Mouse (Mus musculus): Measurements from ENCODE around the gene Adcyap1r1. TPM values are rescaled to one million over a fixed set of nuclear protein-coding genes. Genes with fewer than 3 reads are reported as not detected.

Adcyap1r1 gene
- polyA plus RNA-seq, 1 experiment from 2014 or later = 4.2 TPM

DNA sequence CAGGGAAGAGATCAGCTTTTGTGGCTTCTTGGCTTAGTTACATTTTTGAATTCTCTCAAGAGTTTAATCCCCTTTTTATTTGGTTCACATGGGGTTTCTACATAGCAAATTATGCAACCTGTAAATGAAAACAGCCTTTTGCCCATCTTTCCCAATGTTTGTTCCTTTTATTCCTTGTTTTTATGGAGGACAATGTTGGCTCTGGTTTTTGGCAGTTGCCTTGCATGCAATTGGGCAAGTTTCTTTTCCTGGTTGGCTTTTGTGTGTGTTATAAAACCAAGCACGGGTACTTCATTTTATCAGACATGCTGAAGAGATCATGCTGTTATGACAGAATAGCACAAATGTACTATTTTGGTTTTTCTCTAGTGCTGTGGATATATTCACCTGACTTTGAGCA, 30.7 kb downstream of the Adcyap1r1 start:
- H3K4me3 ChIP-seq (ENCODE audit: control insufficient read depth in 1 of 2, insufficient read depth in 1 of 2, low read depth in 1 of 2, low read length in 2 of 2) = no peak overlapping the region
- no peaks in the 10 kb centered on the region for H3K9me3 ChIP-seq (ENCODE audit: control insufficient read depth, low read length)
- peaks cover 3 to 4% of the 10 kb centered on the region in 2 experiments; a peak in 2 of 4 replicates for H3K4me1 ChIP-seq (ENCODE audit: control insufficient read depth in 2 of 2, insufficient read depth in 2 of 2, low read length in 2 of 2)
- H3K36me3 ChIP-seq (ENCODE audit: control insufficient read depth, insufficient read depth, low read length) = no peaks in the 10 kb centered on the region
- no peaks in the 10 kb centered on the region for H3K27me3 ChIP-seq (ENCODE audit: control insufficient read depth, insufficient read depth, low read length)
- 84% methylated on average over 1 of the region's 1 CpGs for WGBS
- H3K4me2 ChIP-seq (ENCODE audit: low read length) = no peak overlapping the region
- H3K27ac ChIP-seq (replicated peaks in 1 of 2; ENCODE audit: control insufficient read depth in 1 of 2, insufficient read depth in 1 of 2, low read depth in 2 of 2, low read length in 2 of 2) = no peak overlapping the region
- no peak for ATAC-seq (ENCODE audit: insufficient number of reproducible peaks, insufficient read depth, low FRiP score, low read depth)
- no peak overlapping the region for H3K9ac ChIP-seq (ENCODE audit: low read length)

DNA sequence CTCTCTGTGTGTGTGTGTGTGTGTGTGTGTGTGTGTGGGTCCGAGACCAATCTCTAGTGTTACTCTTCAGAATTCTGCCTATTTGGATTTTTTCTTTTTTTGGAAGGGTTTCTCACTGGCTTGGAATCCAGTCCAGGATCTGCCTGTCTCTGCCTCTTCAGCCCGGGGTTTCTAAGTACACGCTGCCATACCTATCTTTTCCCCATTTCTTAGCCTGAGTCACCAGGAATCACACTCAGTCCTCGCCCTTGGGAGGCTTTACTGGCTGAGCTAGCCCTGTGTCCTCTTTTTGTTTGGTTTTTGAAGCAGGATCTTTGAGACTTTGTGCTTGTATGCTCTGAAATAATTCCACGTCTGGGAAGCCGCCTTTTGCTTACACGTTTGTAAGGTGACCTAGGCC, 31.6 kb downstream of the Adcyap1r1 start:
- Histone ChIP-seq H3K27me3 (ENCODE audit: control insufficient read depth, insufficient read depth, low read length) (no peaks in the 10 kb centered on the region), H3K4me3 (ENCODE audit: control insufficient read depth in 1 of 2, insufficient read depth in 1 of 2, low read depth in 1 of 2, low read length in 2 of 2) (no peak overlapping the region), H3K27ac (replicated peaks in 1 of 2; ENCODE audit: control insufficient read depth in 1 of 2, insufficient read depth in 1 of 2, low read depth in 2 of 2, low read length in 2 of 2) (no peak overlapping the region), H3K9me3 (ENCODE audit: control insufficient read depth, low read length) (no peaks in the 10 kb centered on the region), H3K36me3 (ENCODE audit: control insufficient read depth, insufficient read depth, low read length) (no peaks in the 10 kb centered on the region), H3K4me1 (ENCODE audit: control insufficient read depth in 2 of 2, insufficient read depth in 2 of 2, low read length in 2 of 2) (peaks cover 7 to 9% of the 10 kb centered on the region in 2 experiments; a peak in 3 of 4 replicates), H3K9ac (ENCODE audit: low read length) (no peak overlapping the region), H3K4me2 (ENCODE audit: low read length) (no peak overlapping the region)
- WGBS = 74% methylated on average over 7 of the region's 7 CpGs
- ATAC-seq (ENCODE audit: insufficient number of reproducible peaks, insufficient read depth, low FRiP score, low read depth) = no peak

DNA sequence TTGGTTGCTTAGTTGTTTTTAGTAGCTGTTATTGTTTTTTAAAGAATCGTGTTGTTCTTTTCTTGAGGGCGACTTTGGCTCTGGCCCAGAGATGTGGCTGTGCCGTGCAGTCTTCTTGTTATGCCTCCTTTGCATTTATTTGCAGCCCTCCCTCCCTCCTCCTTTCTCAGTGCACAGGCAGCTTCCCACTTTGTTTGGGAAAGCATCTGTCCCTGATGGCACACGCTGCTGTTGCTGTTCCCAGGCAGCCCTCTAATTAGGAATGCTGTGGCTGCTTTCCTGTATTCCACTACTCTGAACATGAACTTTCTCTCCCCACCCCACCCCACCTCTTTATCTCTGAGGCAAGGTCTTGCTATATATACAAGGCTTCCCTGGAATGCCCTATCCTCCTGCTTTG, 32.4 kb downstream of the Adcyap1r1 start:
- no peak overlapping the region for H3K4me2 ChIP-seq (ENCODE audit: low read length)
- H3K27ac ChIP-seq (replicated peaks in 1 of 2; ENCODE audit: control insufficient read depth in 1 of 2, insufficient read depth in 1 of 2, low read depth in 2 of 2, low read length in 2 of 2) = no peak overlapping the region
- H3K4me3 ChIP-seq (ENCODE audit: control insufficient read depth in 1 of 2, insufficient read depth in 1 of 2, low read depth in 1 of 2, low read length in 2 of 2) = no peak overlapping the region
- no peaks in the 10 kb centered on the region for H3K27me3 ChIP-seq (ENCODE audit: control insufficient read depth, insufficient read depth, low read length)
- no peaks in the 10 kb centered on the region for H3K9me3 ChIP-seq (ENCODE audit: control insufficient read depth, low read length)
- H3K36me3 ChIP-seq (ENCODE audit: control insufficient read depth, insufficient read depth, low read length) = no peaks in the 10 kb centered on the region
- ATAC-seq (ENCODE audit: insufficient number of reproducible peaks, insufficient read depth, low FRiP score, low read depth) = no peak
- 52% methylated on average over 4 of the region's 4 CpGs for WGBS
- no peak overlapping the region for H3K9ac ChIP-seq (ENCODE audit: low read length)
- peaks cover 7 to 9% of the 10 kb centered on the region in 2 experiments; a peak in 3 of 4 replicates for H3K4me1 ChIP-seq (ENCODE audit: control insufficient read depth in 2 of 2, insufficient read depth in 2 of 2, low read length in 2 of 2)

DNA sequence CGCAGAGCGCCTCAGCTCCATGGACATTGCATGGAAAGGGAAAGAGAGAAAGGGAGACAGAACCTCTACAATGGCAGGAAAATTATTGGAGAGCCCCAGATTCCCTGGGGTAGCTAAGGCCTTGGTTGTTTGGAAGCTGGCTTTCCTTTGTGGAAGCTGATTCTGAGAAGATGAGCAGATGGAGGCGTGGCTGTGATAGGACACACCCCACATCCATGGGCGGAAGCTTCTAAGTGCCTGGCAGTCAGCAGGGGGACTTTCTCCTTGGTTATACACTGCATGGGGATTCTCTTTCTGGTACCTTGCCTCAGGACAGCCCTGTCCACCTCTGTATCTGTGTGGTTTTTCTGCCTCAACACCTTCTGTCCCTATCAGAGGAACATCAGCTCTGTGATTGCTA, 33.4 kb downstream of the Adcyap1r1 start:
- Histone ChIP-seq H3K4me2 (ENCODE audit: low read length) (no peak overlapping the region), H3K27me3 (ENCODE audit: control insufficient read depth, insufficient read depth, low read length) (no peaks in the 10 kb centered on the region), H3K9me3 (ENCODE audit: control insufficient read depth, low read length) (no peaks in the 10 kb centered on the region), H3K4me1 (ENCODE audit: control insufficient read depth in 2 of 2, insufficient read depth in 2 of 2, low read length in 2 of 2) (peaks cover 7 to 9% of the 10 kb centered on the region in 2 experiments; a peak in 3 of 4 replicates), H3K9ac (ENCODE audit: low read length) (no peak overlapping the region), H3K27ac (replicated peaks in 1 of 2; ENCODE audit: control insufficient read depth in 1 of 2, insufficient read depth in 1 of 2, low read depth in 2 of 2, low read length in 2 of 2) (no peak overlapping the region), H3K4me3 (ENCODE audit: control insufficient read depth in 1 of 2, insufficient read depth in 1 of 2, low read depth in 1 of 2, low read length in 2 of 2) (no peak overlapping the region), H3K36me3 (ENCODE audit: control insufficient read depth, insufficient read depth, low read length) (no peaks in the 10 kb centered on the region)
- no peak for ATAC-seq (ENCODE audit: insufficient number of reproducible peaks, insufficient read depth, low FRiP score, low read depth)
- 65% methylated on average over 4 of the region's 4 CpGs for WGBS

DNA sequence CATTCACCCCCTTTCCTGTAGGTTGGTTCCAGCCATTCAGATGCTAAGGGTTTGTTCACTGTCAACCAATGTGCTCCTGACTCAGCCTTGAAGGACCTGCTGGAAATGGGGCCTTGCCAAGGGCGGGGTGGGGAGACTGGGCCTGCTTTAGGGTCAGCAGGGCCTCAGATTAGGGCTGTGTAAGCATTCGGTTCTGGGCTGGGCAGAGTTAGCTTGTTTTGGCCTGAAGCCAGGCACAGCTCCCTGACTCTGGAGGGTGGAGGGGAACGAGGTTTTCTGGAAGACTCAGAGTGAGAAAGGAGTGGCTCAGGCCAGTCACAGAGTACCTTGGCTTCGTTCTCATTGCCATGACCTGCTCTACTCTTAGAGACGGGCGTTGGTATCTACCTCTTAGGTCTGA, 35.9 kb downstream of the Adcyap1r1 start:
- 46% methylated on average over 6 of the region's 6 CpGs for WGBS
- H3K27ac ChIP-seq (replicated peaks in 1 of 2; ENCODE audit: control insufficient read depth in 1 of 2, insufficient read depth in 1 of 2, low read depth in 2 of 2, low read length in 2 of 2) = no peak overlapping the region
- peak; percentile 67 for ATAC-seq (ENCODE audit: insufficient number of reproducible peaks, insufficient read depth, low FRiP score, low read depth)

DNA sequence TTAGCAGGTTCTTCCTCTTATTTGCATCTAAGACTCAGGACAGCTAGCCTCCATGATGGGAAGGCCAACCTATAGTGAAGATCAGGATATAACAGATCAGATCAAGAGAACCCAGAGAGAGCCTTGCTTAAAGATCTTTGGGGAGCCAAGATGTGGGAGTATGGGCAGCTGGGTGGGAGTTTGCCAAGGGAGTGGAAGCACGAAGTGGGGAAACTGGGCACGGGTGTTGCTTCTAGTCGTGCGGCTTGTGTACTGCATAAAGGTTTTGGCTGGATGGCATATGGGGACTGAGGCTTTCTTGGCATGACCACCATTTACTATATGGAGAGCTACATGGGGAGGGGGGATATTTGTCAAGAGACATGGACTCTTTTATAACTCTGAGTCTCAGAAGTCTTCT, 44.4 kb downstream of the Adcyap1r1 start:
- H3K4me3 ChIP-seq (ENCODE audit: control insufficient read depth in 1 of 2, insufficient read depth in 1 of 2, low read depth in 1 of 2, low read length in 2 of 2) = no peak overlapping the region
- no peaks in the 10 kb centered on the region for H3K36me3 ChIP-seq (ENCODE audit: control insufficient read depth, insufficient read depth, low read length)
- no peaks in the 10 kb centered on the region for H3K4me1 ChIP-seq (ENCODE audit: control insufficient read depth in 2 of 2, insufficient read depth in 2 of 2, low read length in 2 of 2)
- no peaks in the 10 kb centered on the region for H3K9me3 ChIP-seq (ENCODE audit: control insufficient read depth, low read length)
- H3K27ac ChIP-seq (replicated peaks in 1 of 2; ENCODE audit: control insufficient read depth in 1 of 2, insufficient read depth in 1 of 2, low read depth in 2 of 2, low read length in 2 of 2) = no peak overlapping the region
- no peak overlapping the region for H3K9ac ChIP-seq (ENCODE audit: low read length)
- H3K4me2 ChIP-seq (ENCODE audit: low read length) = no peak overlapping the region
- peaks cover 21% of the 10 kb centered on the region for H3K27me3 ChIP-seq (ENCODE audit: control insufficient read depth, insufficient read depth, low read length)
- no peak for ATAC-seq (ENCODE audit: insufficient number of reproducible peaks, insufficient read depth, low FRiP score, low read depth)
- WGBS = 93% methylated on average over 4 of the region's 4 CpGs

More for the DNA sequence above, 35.9 kb downstream of the Adcyap1r1 start:
- Histone ChIP-seq H3K36me3 (ENCODE audit: control insufficient read depth, insufficient read depth, low read length) (no peaks in the 10 kb centered on the region), H3K4me2 (ENCODE audit: low read length) (no peak overlapping the region), H3K9ac (ENCODE audit: low read length) (no peak overlapping the region), H3K4me3 (ENCODE audit: control insufficient read depth in 1 of 2, insufficient read depth in 1 of 2, low read depth in 1 of 2, low read length in 2 of 2) (no peak overlapping the region), H3K4me1 (ENCODE audit: control insufficient read depth in 2 of 2, insufficient read depth in 2 of 2, low read length in 2 of 2) (peaks cover 7 to 9% of the 10 kb centered on the region in 2 experiments; a peak in 3 of 4 replicates), H3K9me3 (ENCODE audit: control insufficient read depth, low read length) (no peaks in the 10 kb centered on the region), H3K27me3 (ENCODE audit: control insufficient read depth, insufficient read depth, low read length) (no peaks in the 10 kb centered on the region)

DNA sequence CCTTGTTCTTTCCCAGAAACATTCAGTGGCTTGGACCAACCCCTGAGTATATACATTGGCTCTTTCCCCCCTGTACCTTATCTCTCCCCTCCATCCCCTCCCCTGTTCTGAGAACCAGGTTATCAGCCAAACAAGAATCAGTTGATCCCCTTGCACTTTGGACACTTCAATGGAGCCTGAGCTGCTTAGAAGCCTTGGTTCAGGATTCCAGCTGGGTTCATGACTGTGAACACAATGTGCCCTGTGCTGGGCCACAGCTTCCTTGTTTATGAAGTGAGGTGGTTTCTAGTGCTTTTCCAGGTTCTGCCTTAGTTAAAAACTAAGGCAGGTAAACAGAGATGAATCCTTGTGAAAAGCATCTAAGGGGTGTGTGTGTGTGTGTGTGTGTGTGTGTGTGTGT, 47.0 kb downstream of the Adcyap1r1 start:
- Histone ChIP-seq H3K4me2 (ENCODE audit: low read length) (no peak overlapping the region), H3K4me1 (ENCODE audit: control insufficient read depth in 2 of 2, insufficient read depth in 2 of 2, low read length in 2 of 2) (no peaks in the 10 kb centered on the region), H3K9ac (ENCODE audit: low read length) (no peak overlapping the region), H3K9me3 (ENCODE audit: control insufficient read depth, low read length) (no peaks in the 10 kb centered on the region), H3K4me3 (ENCODE audit: control insufficient read depth in 1 of 2, insufficient read depth in 1 of 2, low read depth in 1 of 2, low read length in 2 of 2) (no peak overlapping the region), H3K27ac (replicated peaks in 1 of 2; ENCODE audit: control insufficient read depth in 1 of 2, insufficient read depth in 1 of 2, low read depth in 2 of 2, low read length in 2 of 2) (no peak overlapping the region), H3K27me3 (ENCODE audit: control insufficient read depth, insufficient read depth, low read length) (peaks cover 19% of the 10 kb centered on the region), H3K36me3 (ENCODE audit: control insufficient read depth, insufficient read depth, low read length) (no peaks in the 10 kb centered on the region)
- no peak for ATAC-seq (ENCODE audit: insufficient number of reproducible peaks, insufficient read depth, low FRiP score, low read depth)

DNA sequence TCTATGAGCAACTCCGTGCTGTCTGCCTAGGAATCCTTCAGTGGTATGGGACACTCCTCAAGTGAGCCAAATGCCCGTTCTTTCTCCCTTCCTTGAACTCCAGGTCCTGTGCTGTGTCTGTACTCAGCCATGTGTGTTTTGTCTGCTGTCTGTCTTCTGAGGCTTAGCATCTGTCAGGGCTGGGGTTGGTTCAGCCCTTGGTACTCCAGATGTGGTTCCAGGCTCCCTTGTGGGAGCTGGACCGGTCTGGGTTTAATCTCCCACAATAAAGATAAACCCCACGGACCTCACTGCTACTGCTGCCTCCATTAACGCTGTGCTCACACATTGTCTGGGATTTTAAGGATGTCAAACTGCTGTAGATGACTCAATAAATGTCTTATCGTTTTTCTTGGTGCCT, 49.3 kb downstream of the Adcyap1r1 start:
- no peak overlapping the region for H3K4me3 ChIP-seq (ENCODE audit: control insufficient read depth in 1 of 2, insufficient read depth in 1 of 2, low read depth in 1 of 2, low read length in 2 of 2)
- H3K9ac ChIP-seq (ENCODE audit: low read length) = no peak overlapping the region
- no peak overlapping the region for H3K4me2 ChIP-seq (ENCODE audit: low read length)
- 51% methylated on average over 6 of the region's 6 CpGs for WGBS
- H3K9me3 ChIP-seq (ENCODE audit: control insufficient read depth, low read length) = no peaks in the 10 kb centered on the region
- no peak for ATAC-seq (ENCODE audit: insufficient number of reproducible peaks, insufficient read depth, low FRiP score, low read depth)
- no peak overlapping the region for H3K27ac ChIP-seq (replicated peaks in 1 of 2; ENCODE audit: control insufficient read depth in 1 of 2, insufficient read depth in 1 of 2, low read depth in 2 of 2, low read length in 2 of 2)
- H3K4me1 ChIP-seq (ENCODE audit: control insufficient read depth in 2 of 2, insufficient read depth in 2 of 2, low read length in 2 of 2) = no peaks in the 10 kb centered on the region
- peaks cover 5% of the 10 kb centered on the region; the same call in 1 of the 2 replicates for H3K27me3 ChIP-seq (ENCODE audit: control insufficient read depth, insufficient read depth, low read length)
- H3K36me3 ChIP-seq (ENCODE audit: control insufficient read depth, insufficient read depth, low read length) = no peaks in the 10 kb centered on the region

All from heart, embryonic 14.5 days (tissue).